Mouse (Mus musculus): ENCODE measurements around the gene Mars. TPM values are rescaled to one million over a fixed set of nuclear protein-coding genes. Genes with fewer than 3 reads are reported as not detected.

Gene Mars
- total and polyA plus RNA-seq, 3 experiments: 102 to 109 (median 104) TPM

GRCm38 (mm10) chr10:127266112-127267091 lies 45.2 kb downstream of the Mars start, which contains the start of gene Dctn2:
Gene Dctn2, plus strand, starts transcription at chr10:127266368.
- H3K9me3 ChIP-seq (replicated peaks): no peaks in the 10 kb centered on the region
- DNase-seq (ENCODE audit: low spot score) (peak; percentile 95), ATAC-seq (ENCODE audit: extremely low read depth, insufficient number of reproducible peaks, low FRiP score, poor library complexity, severe bottlenecking) (peak; percentile 98)
- H3K4me3 ChIP-seq (ENCODE audit: low read depth, low read length): peak within 1 kb of the TSS; percentile 83
- H3K36me3 ChIP-seq (replicated peaks): peaks cover 38% of the 10 kb centered on the region
- TF ChIP-seq GATA2 (IDR thresholded peaks at IDR 0.05; ENCODE audit: borderline replicate concordance, low read depth, low read length) (no peak), POLR2AphosphoS5 (IDR thresholded peaks at IDR 0.05; ENCODE audit: insufficient replicate concordance, low read depth, low read length) (no peak), GATA1 (IDR thresholded peaks at IDR 0.05; ENCODE audit: borderline replicate concordance, low read length) (no peak), TAL1 (conservative IDR thresholded peaks at IDR 0.05; ENCODE audit: low read depth, low read length) (no peak), CTCF (IDR thresholded peaks at IDR 0.05; ENCODE audit: low read depth, low read length) (no peak)
- H3K4me1 ChIP-seq (ENCODE audit: insufficient read depth, low read depth, low read length): peaks cover 61% of the 10 kb centered on the region
- peaks cover 25% of the 10 kb centered on the region for H3K27me3 ChIP-seq (ENCODE audit: insufficient read depth, low read length)

GRCm38 (mm10) chr10:127265727-127266111 lies 45.9 kb downstream of the Mars start:
- DNase-seq (ENCODE audit: low spot score) (no peak), ATAC-seq (ENCODE audit: extremely low read depth, insufficient number of reproducible peaks, low FRiP score, poor library complexity, severe bottlenecking) (no peak)
- no peak for TF ChIP-seq CTCF (IDR thresholded peaks at IDR 0.05; ENCODE audit: low read depth, low read length)
- TF ChIP-seq GATA1 (IDR thresholded peaks at IDR 0.05; ENCODE audit: borderline replicate concordance, low read length): no peak
- Histone ChIP-seq H3K4me3 (ENCODE audit: low read depth, low read length) (peak overlapping the region; percentile 83; the same call in 1 of the 2 replicates), H3K27me3 (ENCODE audit: insufficient read depth, low read length) (peaks cover 31% of the 10 kb centered on the region), H3K9me3 (replicated peaks) (no peaks in the 10 kb centered on the region), H3K4me1 (ENCODE audit: insufficient read depth, low read depth, low read length) (peaks cover 59% of the 10 kb centered on the region), H3K36me3 (replicated peaks) (peaks cover 31% of the 10 kb centered on the region)

GRCm38 (mm10) chr10:127264971-127265370 lies 46.6 kb downstream of the Mars start:
- H3K4me3 ChIP-seq (ENCODE audit: low read depth, low read length): no peak overlapping the region
- ATAC-seq (ENCODE audit: extremely low read depth, insufficient number of reproducible peaks, low FRiP score, poor library complexity, severe bottlenecking): no peak
- H3K9me3 ChIP-seq (replicated peaks): no peaks in the 10 kb centered on the region
- no peak for TF ChIP-seq POLR2AphosphoS5 (IDR thresholded peaks at IDR 0.05; ENCODE audit: insufficient replicate concordance, low read depth, low read length)
- TF ChIP-seq TAL1 (conservative IDR thresholded peaks at IDR 0.05; ENCODE audit: low read depth, low read length): no peak
- TF ChIP-seq GATA1 (IDR thresholded peaks at IDR 0.05; ENCODE audit: borderline replicate concordance, low read length): no peak
- no peak for TF ChIP-seq GATA2 (IDR thresholded peaks at IDR 0.05; ENCODE audit: borderline replicate concordance, low read depth, low read length)
- no peak for TF ChIP-seq CTCF (IDR thresholded peaks at IDR 0.05; ENCODE audit: low read depth, low read length)
- H3K4me1 ChIP-seq (ENCODE audit: insufficient read depth, low read depth, low read length): peaks cover 54% of the 10 kb centered on the region
- no peak for DNase-seq (ENCODE audit: low spot score)
- peaks cover 24% of the 10 kb centered on the region for H3K36me3 ChIP-seq (replicated peaks)
- H3K27me3 ChIP-seq (ENCODE audit: insufficient read depth, low read length): peaks cover 39% of the 10 kb centered on the region

- Histone ChIP-seq H3K27me3 (ENCODE audit: insufficient read depth, low read length) (peaks cover 43% of the 10 kb centered on the region), H3K9me3 (replicated peaks) (no peaks in the 10 kb centered on the region), H3K36me3 (replicated peaks) (peaks cover 18% of the 10 kb centered on the region), H3K4me3 (ENCODE audit: low read depth, low read length) (no peak overlapping the region), H3K4me1 (ENCODE audit: insufficient read depth, low read depth, low read length) (peaks cover 53% of the 10 kb centered on the region)
- no peak for DNase-seq (ENCODE audit: low spot score)
- TF ChIP-seq TAL1 (conservative IDR thresholded peaks at IDR 0.05; ENCODE audit: low read depth, low read length): no peak
- no peak for TF ChIP-seq GATA2 (IDR thresholded peaks at IDR 0.05; ENCODE audit: borderline replicate concordance, low read depth, low read length)
- TF ChIP-seq CTCF (IDR thresholded peaks at IDR 0.05; ENCODE audit: low read depth, low read length): no peak
- TF ChIP-seq GATA1 (IDR thresholded peaks at IDR 0.05; ENCODE audit: borderline replicate concordance, low read length): no peak
- no peak for TF ChIP-seq POLR2AphosphoS5 (IDR thresholded peaks at IDR 0.05; ENCODE audit: insufficient replicate concordance, low read depth, low read length)
- no peak for ATAC-seq (ENCODE audit: extremely low read depth, insufficient number of reproducible peaks, low FRiP score, poor library complexity, severe bottlenecking)
Measured at GRCm38 (mm10) chr10:127264336-127264735, 47.2 kb downstream of the Mars start.

GRCm38 (mm10) chr10:127263631-127264030 lies 48.0 kb downstream of the Mars start:
- Histone ChIP-seq H3K27me3 (ENCODE audit: insufficient read depth, low read length) (peaks cover 49% of the 10 kb centered on the region), H3K4me3 (ENCODE audit: low read depth, low read length) (no peak overlapping the region), H3K4me1 (ENCODE audit: insufficient read depth, low read depth, low read length) (peaks cover 47% of the 10 kb centered on the region), H3K9me3 (replicated peaks) (no peaks in the 10 kb centered on the region), H3K36me3 (replicated peaks) (peaks cover 12% of the 10 kb centered on the region)
- TF ChIP-seq POLR2AphosphoS5 (IDR thresholded peaks at IDR 0.05; ENCODE audit: insufficient replicate concordance, low read depth, low read length) (no peak), TAL1 (conservative IDR thresholded peaks at IDR 0.05; ENCODE audit: low read depth, low read length) (no peak), CTCF (IDR thresholded peaks at IDR 0.05; ENCODE audit: low read depth, low read length) (no peak), GATA1 (IDR thresholded peaks at IDR 0.05; ENCODE audit: borderline replicate concordance, low read length) (no peak), GATA2 (IDR thresholded peaks at IDR 0.05; ENCODE audit: borderline replicate concordance, low read depth, low read length) (no peak)
- DNase-seq (ENCODE audit: low spot score) (no peak), ATAC-seq (ENCODE audit: extremely low read depth, insufficient number of reproducible peaks, low FRiP score, poor library complexity, severe bottlenecking) (no peak)

GRCm38 (mm10) chr10:127262548-127263398 lies 48.8 kb downstream of the Mars start, which contains the start of gene Kif5a:
Gene Kif5a, minus strand, starts transcription at chr10:127263348.
- DNase-seq (ENCODE audit: low spot score) (no peak), ATAC-seq (ENCODE audit: extremely low read depth, insufficient number of reproducible peaks, low FRiP score, poor library complexity, severe bottlenecking) (no peak)
- H3K4me3 ChIP-seq (ENCODE audit: low read depth, low read length): peak within 1 kb of the TSS; percentile 71
- H3K9me3 ChIP-seq (replicated peaks): no peaks in the 10 kb centered on the region
- H3K4me1 ChIP-seq (ENCODE audit: insufficient read depth, low read depth, low read length): peaks cover 42% of the 10 kb centered on the region
- H3K36me3 ChIP-seq (replicated peaks): peaks cover 5% of the 10 kb centered on the region
- TF ChIP-seq GATA1 (IDR thresholded peaks at IDR 0.05; ENCODE audit: borderline replicate concordance, low read length) (no peak), POLR2AphosphoS5 (IDR thresholded peaks at IDR 0.05; ENCODE audit: insufficient replicate concordance, low read depth, low read length) (no peak), CTCF (IDR thresholded peaks at IDR 0.05; ENCODE audit: low read depth, low read length) (no peak), GATA2 (IDR thresholded peaks at IDR 0.05; ENCODE audit: borderline replicate concordance, low read depth, low read length) (no peak)
- H3K27me3 ChIP-seq (ENCODE audit: insufficient read depth, low read length): peaks cover 57% of the 10 kb centered on the region

Measured in G1E (cell line).